Mouse (Mus musculus): ENCODE data around the gene Pgap2. TPM values are rescaled to one million over a fixed set of nuclear protein-coding genes. Genes with fewer than 3 reads are reported as not detected.
A peak's percentile ranks its signal among the peaks of the same experiment; 100 is the strongest.

Pgap2 gene
- total and polyA plus RNA-seq, 3 experiments, result 21.1 to 91.1 TPM; not detected in 1

GRCm38 (mm10) chr7:102208806-102209363, 1.1 kb upstream of the Pgap2 start:
- Histone ChIP-seq H3K9me3 (replicated peaks; ENCODE audit: insufficient read depth, low read length) (no peaks in the 10 kb centered on the region), H3K9ac (ENCODE audit: control insufficient read depth, low read depth, low read length, poor library complexity, severe bottlenecking) (peak overlapping the region; percentile 91), H3K4me1 (ENCODE audit: control insufficient read depth in 1 of 2, insufficient read depth in 2 of 2, low read length in 2 of 2) (peaks cover 4 to 11% of the 10 kb centered on the region in 2 experiments; a peak in 3 of 4 replicates), H3K36me3 (ENCODE audit: control insufficient read depth in 1 of 2, insufficient read depth in 2 of 2, low read length in 2 of 2) (peaks cover 16 to 47% of the 10 kb centered on the region in 2 experiments), H3K79me2 (ENCODE audit: control insufficient read depth, insufficient read depth, low read length, poor library complexity) (peaks cover 37% of the 10 kb centered on the region), H3K4me3 (ENCODE audit: control insufficient read depth in 1 of 2, insufficient read depth in 1 of 2, low read depth in 2 of 2, low read length in 2 of 2) (peak overlapping the region; percentile 65 to 72), H3K27ac (ENCODE audit: control insufficient read depth, low read depth, low read length) (no peak overlapping the region), H3K27me3 (ENCODE audit: control insufficient read depth in 1 of 2, insufficient read depth in 2 of 2, low read length in 2 of 2) (no peaks in the 10 kb centered on the region)
- TF ChIP-seq ELF1 (IDR thresholded peaks at IDR 0.05; ENCODE audit: low read depth, low read length), result no peak
- 0 out of 2 replicates have a peak, but pooled peaks have one; percentile 12 for TF ChIP-seq JUND (IDR thresholded peaks at IDR 0.05; ENCODE audit: low read depth, low read length)
- no peak for TF ChIP-seq CTCF (IDR thresholded peaks at IDR 0.05 in 2 of 3, conservative IDR thresholded peaks at IDR 0.05 in 1 of 3; ENCODE audit: control insufficient read depth in 1 of 3, insufficient read depth in 1 of 3, low read depth in 2 of 3, low read length in 3 of 3, poor library complexity in 1 of 3, severe bottlenecking in 1 of 3)
- TF ChIP-seq MEF2A (IDR thresholded peaks at IDR 0.05; ENCODE audit: extremely low read depth, insufficient replicate concordance, low read depth, low read length, poor library complexity, severe bottlenecking), result no peak
- no peak for TF ChIP-seq NELFE (IDR thresholded peaks at IDR 0.05; ENCODE audit: low read depth, low read length)
- TF ChIP-seq MYB (IDR thresholded peaks at IDR 0.05; ENCODE audit: low read depth, low read length), result no peak
- no peak for TF ChIP-seq GATA1 (IDR thresholded peaks at IDR 0.05; ENCODE audit: low read depth, low read length)
- no peak for TF ChIP-seq RCOR1 (IDR thresholded peaks at IDR 0.05; ENCODE audit: low read depth, low read length)
- 0 out of 2 replicates have a peak, but pooled peaks have one; percentile 33 for TF ChIP-seq MAZ (IDR thresholded peaks at IDR 0.05; ENCODE audit: low read depth, low read length)
- peak; percentile 58 for TF ChIP-seq ZNF384 (IDR thresholded peaks at IDR 0.05; ENCODE audit: low read depth, low read length)
- TF ChIP-seq HCFC1 (IDR thresholded peaks at IDR 0.05; ENCODE audit: low read depth, low read length), result no peak
- TF ChIP-seq MYC (IDR thresholded peaks at IDR 0.05; ENCODE audit: low read depth, low read length), result no peak
- TF ChIP-seq ETS1 (IDR thresholded peaks at IDR 0.05; ENCODE audit: low read depth, low read length), result 0 out of 2 replicates have a peak, but pooled peaks have one; percentile 6
- no peak for TF ChIP-seq SIN3A (IDR thresholded peaks at IDR 0.05; ENCODE audit: low read length)
- no peak for TF ChIP-seq ZC3H11A (IDR thresholded peaks at IDR 0.05; ENCODE audit: low read depth, low read length)
- TF ChIP-seq USF1 (IDR thresholded peaks at IDR 0.05; ENCODE audit: low read depth, low read length), result no peak
- TF ChIP-seq CHD1 (IDR thresholded peaks at IDR 0.05; ENCODE audit: low read depth, low read length), result no peak
- TF ChIP-seq SMC3 (IDR thresholded peaks at IDR 0.05; ENCODE audit: low read depth, low read length), result no peak
- DNase-seq (ENCODE audit: low read depth, low spot score), result no peak

GRCm38 (mm10) chr7:102211071-102211470, 1.1 kb downstream of the Pgap2 start:
- Histone ChIP-seq H3K27me3 (ENCODE audit: control insufficient read depth in 1 of 2, insufficient read depth in 2 of 2, low read length in 2 of 2) (no peaks in the 10 kb centered on the region), H3K4me1 (ENCODE audit: control insufficient read depth in 1 of 2, insufficient read depth in 2 of 2, low read length in 2 of 2) (peaks cover 2 to 11% of the 10 kb centered on the region in 2 experiments; a peak in 2 of 4 replicates), H3K27ac (ENCODE audit: control insufficient read depth, low read depth, low read length) (peak overlapping the region; percentile 70), H3K36me3 (ENCODE audit: control insufficient read depth in 1 of 2, insufficient read depth in 2 of 2, low read length in 2 of 2) (peaks cover 8 to 31% of the 10 kb centered on the region in 2 experiments; a peak in 3 of 4 replicates), H3K9me3 (replicated peaks; ENCODE audit: insufficient read depth, low read length) (no peaks in the 10 kb centered on the region), H3K79me2 (ENCODE audit: control insufficient read depth, insufficient read depth, low read length, poor library complexity) (peaks cover 25% of the 10 kb centered on the region), H3K4me3 (ENCODE audit: control insufficient read depth in 1 of 2, insufficient read depth in 1 of 2, low read depth in 2 of 2, low read length in 2 of 2) (peak overlapping the region; percentile 77 to 78), H3K9ac (ENCODE audit: control insufficient read depth, low read depth, low read length, poor library complexity, severe bottlenecking) (peak overlapping the region; percentile 71)
- no peak for TF ChIP-seq MAX (IDR thresholded peaks at IDR 0.05; ENCODE audit: low read length)
- TF ChIP-seq TAL1 (IDR thresholded peaks at IDR 0.05; ENCODE audit: low read length), result no peak
- no peak for TF ChIP-seq ZC3H11A (IDR thresholded peaks at IDR 0.05; ENCODE audit: low read depth, low read length)
- peak; percentile 91 for TF ChIP-seq ZNF384 (IDR thresholded peaks at IDR 0.05; ENCODE audit: low read depth, low read length)
- TF ChIP-seq CTCF (IDR thresholded peaks at IDR 0.05 in 2 of 3, conservative IDR thresholded peaks at IDR 0.05 in 1 of 3; ENCODE audit: control insufficient read depth in 1 of 3, insufficient read depth in 1 of 3, low read depth in 2 of 3, low read length in 3 of 3, poor library complexity in 1 of 3, severe bottlenecking in 1 of 3), result peak; percentile 13 to 44 (median 16); a peak in 3 of 6 replicates
- TF ChIP-seq RAD21 (IDR thresholded peaks at IDR 0.05; ENCODE audit: low read depth, low read length), result peak; percentile 35
- peak; percentile 37 for TF ChIP-seq SMC3 (IDR thresholded peaks at IDR 0.05; ENCODE audit: low read depth, low read length)
- DNase-seq (ENCODE audit: low read depth, low spot score), result peak; percentile 44
